In the genomic region with DNA sequence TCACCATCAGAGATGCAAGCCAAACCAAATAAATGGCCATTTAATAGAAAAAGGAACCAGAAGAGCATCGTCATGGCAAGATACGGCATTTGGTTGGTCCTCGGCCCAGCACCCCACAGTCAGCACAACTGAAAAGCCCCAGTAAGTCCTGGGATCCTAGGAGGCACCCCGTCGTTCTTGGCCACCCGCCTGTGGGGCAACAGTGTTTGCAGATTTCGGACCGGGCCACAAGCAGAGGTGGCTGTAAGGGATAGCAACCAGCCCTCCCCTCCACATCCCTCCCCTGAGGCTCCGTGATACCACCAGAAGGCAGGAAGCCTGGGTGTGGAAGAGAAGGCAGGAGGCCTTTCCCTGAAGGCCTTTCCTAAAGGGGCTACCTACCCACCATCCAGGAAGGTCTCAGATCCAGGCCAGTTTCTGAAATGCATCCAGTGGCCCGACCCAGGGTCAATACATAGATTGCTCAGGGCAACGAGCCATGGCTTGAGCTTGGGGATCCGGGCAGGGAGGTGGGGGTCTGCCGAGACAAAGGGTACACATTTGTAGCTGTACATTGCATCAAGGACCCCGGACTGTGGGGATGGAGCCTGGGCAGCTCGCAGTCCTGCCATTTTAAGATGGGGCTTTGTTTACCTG, we compare ENCODE assay signal across 23 mouse cellular contexts. TPM values are rescaled to one million over a fixed set of nuclear protein-coding genes. Genes with fewer than 3 reads are reported as not detected.
DNase-seq lines count a peak whose midpoint lies in the region; ATAC-seq and TF ChIP-seq lines count a peak whose summit lies in the region.
"Had no signal": no experiment of that assay in that cellular context is flagged by ENCODE, and none has a peak within 500 bp of the region (broad histone marks: within the 10 kb centered on the region; RNA-seq: fewer than 3 reads in every experiment).

No protein-coding gene starts in this region.

- H3K4me1 ChIP-seq in lung, embryonic 16.5 days (replicated peaks; ENCODE audit: control insufficient read depth, insufficient read depth, low read length), result no peaks in the 10 kb centered on the region
- H3K4me1 ChIP-seq in ES-E14 (ENCODE audit: control insufficient read depth in 2 of 2, insufficient read depth in 2 of 2, low read length in 2 of 2, poor library complexity in 1 of 2), result peaks cover 0 to 8% of the 10 kb centered on the region in 2 experiments; a peak in 1 of 4 replicates
- H3K4me1 ChIP-seq: embryonic facial prominence, embryonic 12.5 days; liver, embryonic 12.5 days had no signal

- no peak overlapping the region for H3K27ac ChIP-seq in lung, embryonic 16.5 days (ENCODE audit: low read length)
- no peak overlapping the region for H3K27ac ChIP-seq in ES-E14 (ENCODE audit: insufficient read depth, low read depth, low read length, poor library complexity, severe bottlenecking)
- H3K27ac ChIP-seq: embryonic facial prominence, embryonic 12.5 days; kidney, postnatal 0 days; liver, embryonic 12.5 days; macrophage; stomach, postnatal 0 days had no signal

- no peak overlapping the region for H3K4me2 ChIP-seq in lung, embryonic 16.5 days (ENCODE audit: low read depth, low read length)
- H3K4me2 ChIP-seq: embryonic facial prominence, embryonic 12.5 days; liver, embryonic 12.5 days had no signal

- peak; percentile 52 to 55 for DNase-seq in cerebellum, postnatal 10 days
- no peak for DNase-seq in cerebellum, adult 9-10 months
- DNase-seq in heart, adult 11 months, result peak; percentile 90
- DNase-seq in heart, postnatal 4 days, result no peak
- DNase-seq in lung, postnatal 36 days, result no peak
- DNase-seq in ES-E14 (ENCODE audit: low read depth, low spot score), result no peak
- DNase-seq: adrenal gland, postnatal 25 days; embryo, embryonic 11 days; heart, postnatal 14 days; kidney, adult 8-10 months; liver, postnatal 0 days; midbrain, embryonic 14.5 days; right cerebral cortex, postnatal 4 days; thymus, postnatal 4 days had no signal

- no peak overlapping the region for H3K4me3 ChIP-seq in lung, embryonic 16.5 days (ENCODE audit: low read length)
- peak overlapping the region; percentile 11 to 34; a peak in 2 of 4 replicates for H3K4me3 ChIP-seq in ES-E14 (ENCODE audit: insufficient read depth in 1 of 2, low read depth in 1 of 2, low read length in 2 of 2, poor library complexity in 1 of 2, severe bottlenecking in 1 of 2)
- H3K4me3 ChIP-seq: embryonic facial prominence, embryonic 12.5 days; liver, embryonic 12.5 days had no signal

- peak; percentile 24; the same call in 1 of the 2 replicates for ATAC-seq in lung, embryonic 16.5 days (ENCODE audit: low read depth)
- ATAC-seq: forebrain, embryonic 16.5 days; intestine, embryonic 16.5 days; liver, embryonic 12.5 days; liver, postnatal 0 days; lung, postnatal 0 days had no signal

- WGBS in lung, embryonic 16.5 days, result 68% methylated on average over 15 of the region's 15 CpGs

- in situ Hi-C loops in ES-E14 (cut with MboI; ENCODE audit: low sequenced_read_pairs in 2 of 2, unreplicated experiment in 2 of 2), result no loop called here

- no peaks in the 10 kb centered on the region for H3K9me3 ChIP-seq in lung, embryonic 16.5 days (ENCODE audit: control insufficient read depth, low read length)
- no peaks in the 10 kb centered on the region for H3K9me3 ChIP-seq in ES-E14 (ENCODE audit: control insufficient read depth, insufficient read depth, low read depth, low read length)
- H3K9me3 ChIP-seq: embryonic facial prominence, embryonic 12.5 days; liver, embryonic 12.5 days had no signal

- no peaks in the 10 kb centered on the region for H3K27me3 ChIP-seq in lung, embryonic 16.5 days (ENCODE audit: control insufficient read depth, insufficient read depth, low read depth, low read length)
- H3K27me3 ChIP-seq: embryonic facial prominence, embryonic 12.5 days; liver, embryonic 12.5 days had no signal

- peaks cover 30% of the 10 kb centered on the region for H3K36me3 ChIP-seq in lung, embryonic 16.5 days (ENCODE audit: control insufficient read depth, insufficient read depth, low read length)
- no peaks in the 10 kb centered on the region for H3K36me3 ChIP-seq in ES-E14 (ENCODE audit: control insufficient read depth, insufficient read depth, low read length, poor library complexity, severe bottlenecking)

- H3K9ac ChIP-seq in lung, embryonic 16.5 days (ENCODE audit: low read length), result no peak overlapping the region
- H3K9ac ChIP-seq in ES-E14 (ENCODE audit: insufficient read depth, low read depth, low read length, poor library complexity, severe bottlenecking), result peak overlapping the region; percentile 1; the same call in 1 of the 2 replicates
- H3K9ac ChIP-seq: embryonic facial prominence, embryonic 12.5 days; liver, embryonic 12.5 days; liver, postnatal 0 days had no signal

TF ChIP-seq in ES-E14, 5 proteins besides CTCF, POLR2A, EP300 and RAD21:
- TF ChIP-seq HCFC1 (IDR thresholded peaks at IDR 0.05; ENCODE audit: borderline replicate concordance, insufficient read depth, low read length), result no peak
- TF ChIP-seq ZC3H11A (IDR thresholded peaks at IDR 0.05; ENCODE audit: borderline replicate concordance, low read depth, low read length), result no peak
- TF ChIP-seq CHD2 (IDR thresholded peaks at IDR 0.05; ENCODE audit: low read depth, low read length), result no peak
- no peak for TF ChIP-seq ZNF384 (IDR thresholded peaks at IDR 0.05; ENCODE audit: low read depth, low read length)
- no peak for TF ChIP-seq MAFK (IDR thresholded peaks at IDR 0.05; ENCODE audit: insufficient read depth, low read depth, low read length)

RNA-seq across cellular contexts. Expression of a gene that starts 20.7 kb away (rescaled TPM):
- total RNA-seq in heart, postnatal 4 days (2021), result 10 to 100 TPM; 50.6 to 61.0 TPM
- 13.2 and 15.5 TPM in 2 replicates for polyA plus RNA-seq in lung, embryonic 16.5 days (2015; fragmentation: Nextera tagmentation; extraction: Ambion mirVana)
- 3.0 and 3.6 TPM in 2 replicates for total RNA-seq in ES-E14 (2012; rRNA removed)

Comparison
In these comparisons a context has a peak if more than half of its experiments do, and no peak if none do; other contexts are left out.
1. DNase-seq: peak in cerebellum, postnatal 10 days (2 of 2) and heart, adult 11 months (single experiment); none in cerebellum, adult 9-10 months (single experiment), heart, postnatal 4 days (single experiment), lung, postnatal 36 days (single experiment) and ES-E14 (single experiment).
2. RNA of a gene that starts 20.7 kb away (total RNA-seq): 50.6 to 61.0 TPM in heart, postnatal 4 days; 3.0 to 3.6 TPM in ES-E14; every median in the first group is over 10 times any median in the second.